Mouse (Mus musculus) liver, adult 2 months (tissue): ENCODE measurements around the gene Dis3l2.

Source experiments
- CTCF ChIP-seq: fragments of 200-500 bp; IDR thresholded peaks from 2 replicates; pipeline ENCODE4 v1.5.1; 2011; ENCODE audit warnings: low read depth, low read length, control low read depth
- POLR2A ChIP-seq: fragments of 200-500 bp; IDR thresholded peaks from 2 replicates; pipeline ENCODE4 v1.6.1; 2011; ENCODE audit warnings: low read length, control low read depth; ENCODE audit not compliant: insufficient read depth; ENCODE audit errors: extremely low read depth

DNA sequence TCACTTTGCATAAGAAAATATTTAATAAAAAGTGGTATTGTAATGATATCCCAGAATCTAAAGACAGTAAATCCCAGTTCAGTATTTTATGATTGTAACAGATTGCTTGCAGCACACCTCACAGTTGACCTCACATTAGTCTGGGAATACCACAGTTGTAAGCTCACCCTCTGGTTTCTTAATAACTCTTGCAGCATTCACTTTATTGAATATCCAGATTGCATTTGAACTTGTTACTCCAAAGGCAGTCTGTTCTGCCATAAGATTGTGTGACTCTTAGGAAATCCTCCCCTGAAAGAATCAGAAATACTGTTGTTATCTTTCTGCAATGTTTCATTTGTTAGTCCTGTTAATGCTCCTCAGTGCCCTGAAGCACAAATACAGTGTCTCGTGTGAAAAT is 230.0 kb downstream of the Dis3l2 start:
- no peak for TF ChIP-seq CTCF
- TF ChIP-seq POLR2A: no peak
